Mouse (Mus musculus) right cerebral cortex, postnatal 14 days (tissue): ENCODE data around the gene C1qb.

Experiments
- DNase-seq: peaks from one replicate; pipeline ENCODE4 v3.0.0; 2022

The C1qb gene

GRCm38 (mm10) chr4:136893691-136894543 lies 7.9 kb upstream of the C1qb start:
- peak; percentile 75 for DNase-seq

DNA sequence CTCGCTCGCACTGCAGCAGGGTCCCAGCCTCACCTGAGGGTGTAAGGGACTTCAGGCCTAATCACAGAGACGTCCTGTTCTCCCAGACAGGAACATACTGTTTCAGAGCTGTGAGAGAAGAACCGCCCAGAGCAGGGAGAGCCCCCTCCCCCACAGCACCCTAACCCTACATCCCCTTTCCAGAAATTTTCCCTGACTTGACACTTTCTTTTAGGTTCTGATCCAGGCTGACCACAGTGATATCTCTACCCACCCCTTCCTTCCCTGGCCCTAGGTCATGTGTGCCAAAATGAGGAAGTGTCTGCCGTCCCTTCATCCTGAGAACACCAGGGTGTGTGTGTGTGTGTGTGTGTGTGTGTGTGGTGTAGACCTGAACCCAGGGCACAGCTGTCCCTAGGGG lies 6.8 kb upstream of the C1qb start, which contains the start of gene C1qc:
TSS of gene C1qc (minus strand) at position 255 of the 400 bp plus-strand sequence.
- DNase-seq: no peak

GRCm38 (mm10) chr4:136892371-136892770 lies 6.4 kb upstream of the C1qb start:
- no peak for DNase-seq

- no peak for DNase-seq
Observed at GRCm38 (mm10) chr4:136891115-136891514, 5.1 kb upstream of the C1qb start.

DNA sequence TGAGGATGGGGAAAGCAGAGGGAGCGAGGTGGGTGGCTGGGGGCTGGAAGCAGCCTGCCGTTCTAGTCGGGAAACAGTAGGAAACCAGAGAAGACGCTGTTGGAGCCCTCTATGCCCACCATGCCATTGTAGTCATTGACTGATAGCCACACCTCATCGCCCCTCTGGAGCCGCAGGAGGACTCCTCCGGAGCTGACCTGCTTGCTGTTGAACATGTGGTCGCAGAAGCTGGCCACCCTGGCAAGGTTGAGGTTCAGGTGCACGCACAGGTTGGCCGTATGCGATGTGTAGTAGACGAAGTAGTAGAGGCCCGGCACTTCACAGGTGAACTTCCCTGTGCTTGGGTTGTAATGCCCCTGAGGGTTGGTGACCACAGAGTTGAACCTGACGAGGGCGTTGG lies 4.0 kb upstream of the C1qb start:
- DNase-seq: no peak

GRCm38 (mm10) chr4:136887714-136888113 lies 1.7 kb upstream of the C1qb start:
- no peak for DNase-seq

GRCm38 (mm10) chr4:136878601-136879000 lies 7.4 kb downstream of the C1qb start:
- DNase-seq: peak; percentile 49

DNA sequence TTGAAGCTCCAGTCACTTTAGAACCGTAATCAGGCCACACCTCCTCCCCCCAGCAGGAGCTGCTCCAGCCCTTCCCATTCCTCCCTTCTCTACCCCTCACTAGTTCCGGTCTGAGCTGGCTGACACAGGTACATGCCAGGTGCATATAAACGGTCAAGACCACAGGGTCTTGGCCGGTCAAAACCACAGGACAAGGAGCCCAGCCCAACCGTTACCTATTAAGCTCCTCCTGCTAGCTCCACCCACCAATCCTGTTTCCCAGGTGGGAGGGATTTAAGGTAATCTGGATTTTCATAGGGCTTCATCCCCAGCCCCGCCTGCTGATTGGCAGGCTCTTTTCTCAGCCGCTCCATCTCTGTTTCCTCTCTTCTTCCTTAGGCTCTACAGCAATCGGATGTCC lies 7.8 kb downstream of the C1qb start:
- no peak for DNase-seq

DNA sequence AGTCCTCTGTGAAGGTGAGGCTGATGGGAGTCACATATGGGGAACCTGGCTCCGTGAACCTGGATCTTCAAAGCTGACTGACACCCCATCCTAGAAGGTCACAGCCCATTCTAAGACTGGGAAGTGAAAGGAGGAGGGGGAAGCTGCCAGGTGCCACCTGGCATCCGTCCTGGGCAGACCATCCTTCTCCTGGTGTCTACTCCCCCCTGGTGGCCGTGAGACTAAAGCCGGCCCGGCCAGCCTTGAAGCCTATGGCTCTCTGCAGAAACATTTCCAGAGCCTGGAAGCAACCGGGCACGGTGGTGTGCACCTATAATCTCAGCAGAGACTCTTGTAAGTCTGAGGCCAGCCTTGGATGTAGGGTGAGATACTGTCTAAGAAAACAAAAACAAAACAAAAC lies 9.0 kb downstream of the C1qb start:
- DNase-seq: peak; percentile 79

- no peak for DNase-seq
Observed at GRCm38 (mm10) chr4:136875012-136875411, 11.0 kb downstream of the C1qb start.

DNA sequence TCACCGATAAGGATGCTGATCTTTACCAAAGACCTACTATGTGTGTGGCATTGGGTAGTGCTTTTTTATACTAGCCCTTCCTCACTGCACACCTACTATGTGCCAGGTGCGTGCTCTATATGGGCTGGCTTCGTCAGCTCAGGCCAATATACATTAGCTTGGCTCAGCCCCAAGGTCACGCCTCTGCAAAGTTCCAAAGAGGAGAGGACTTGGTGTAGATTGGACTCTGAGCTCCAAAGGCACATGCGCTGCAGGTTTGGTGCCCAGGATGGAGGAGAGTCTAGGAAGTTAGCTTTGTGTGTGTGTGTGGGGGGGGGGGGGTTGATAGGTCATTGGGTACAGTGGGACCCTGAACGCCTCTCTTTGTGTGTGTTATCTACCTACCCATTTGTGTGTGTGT lies 17.6 kb downstream of the C1qb start:
- no peak for DNase-seq

DNA sequence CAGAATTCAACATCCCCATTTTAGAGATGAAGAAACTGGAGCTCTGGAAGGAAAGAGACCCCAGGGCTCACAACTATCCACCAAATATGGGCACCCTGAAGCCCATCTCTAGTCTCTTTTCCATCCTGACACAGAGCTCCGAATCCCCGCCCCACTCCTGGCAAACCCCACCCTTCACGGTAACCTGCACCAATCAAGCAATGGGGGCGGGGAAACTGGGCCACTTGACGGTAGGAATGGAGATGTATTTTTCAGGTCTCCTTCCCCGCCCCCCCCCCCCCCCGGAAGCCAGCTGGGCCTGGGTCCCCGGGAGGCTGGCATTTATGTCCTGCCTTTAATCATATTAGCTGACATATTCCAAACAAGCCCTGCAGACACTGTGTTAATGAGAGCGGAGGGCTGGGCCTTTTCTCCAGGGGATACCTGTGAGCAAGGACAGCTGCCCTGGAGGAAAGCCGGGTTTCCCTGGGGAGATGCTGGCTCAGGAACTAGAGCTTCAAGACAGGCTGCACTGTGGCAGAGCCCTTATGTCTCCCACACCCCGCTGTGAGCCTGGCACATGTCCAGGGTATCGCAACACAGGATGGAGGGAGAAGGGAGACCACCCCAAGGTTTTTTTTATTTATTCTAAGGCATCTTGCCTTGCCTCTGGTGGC lies 18.2 kb downstream of the C1qb start:
- DNase-seq: no peak

DNA sequence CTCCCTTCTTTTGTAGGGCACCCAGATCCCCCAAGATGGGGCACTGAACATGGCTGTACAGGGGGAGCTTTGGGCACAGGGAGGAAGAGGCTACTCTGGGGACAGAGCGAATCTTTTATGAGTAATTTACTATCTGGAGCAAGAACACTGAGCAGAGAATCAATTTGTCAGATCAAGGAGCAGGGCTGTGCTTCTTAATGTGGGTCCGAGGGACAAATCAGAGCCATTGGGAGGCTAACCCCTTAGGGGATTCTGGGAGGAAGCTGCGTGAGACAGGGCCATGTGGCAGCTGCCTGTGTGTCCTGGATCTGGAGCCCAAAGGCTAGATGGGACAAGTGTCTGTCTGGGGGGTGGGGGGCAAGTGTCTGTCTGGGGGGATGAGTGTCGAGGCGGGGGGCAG lies 20.5 kb downstream of the C1qb start:
- DNase-seq: no peak

GRCm38 (mm10) chr4:136864751-136865470 lies 21.1 kb downstream of the C1qb start:
- no peak for DNase-seq

DNA sequence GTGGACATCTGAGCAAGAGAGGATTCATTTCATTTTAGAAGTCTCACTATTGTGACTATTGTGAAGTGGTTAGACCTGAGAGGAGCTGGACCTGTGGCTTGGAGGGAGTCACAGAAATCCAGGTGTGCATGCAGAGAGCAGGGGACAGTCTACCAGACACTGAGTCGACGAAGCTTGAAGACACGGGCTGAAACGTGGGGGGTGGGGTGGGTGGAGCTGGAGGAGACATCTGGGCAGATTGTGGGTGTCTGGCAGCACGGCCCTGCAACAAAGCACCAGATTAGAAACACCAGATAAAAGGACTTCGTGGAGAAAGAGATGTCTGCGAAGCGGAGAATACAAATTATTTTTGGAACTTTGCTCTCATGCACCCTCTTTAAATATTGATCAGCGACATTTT lies 22.5 kb downstream of the C1qb start:
- no peak for DNase-seq

- DNase-seq: no peak
Observed at GRCm38 (mm10) chr4:136862411-136862810, 23.6 kb downstream of the C1qb start.

DNA sequence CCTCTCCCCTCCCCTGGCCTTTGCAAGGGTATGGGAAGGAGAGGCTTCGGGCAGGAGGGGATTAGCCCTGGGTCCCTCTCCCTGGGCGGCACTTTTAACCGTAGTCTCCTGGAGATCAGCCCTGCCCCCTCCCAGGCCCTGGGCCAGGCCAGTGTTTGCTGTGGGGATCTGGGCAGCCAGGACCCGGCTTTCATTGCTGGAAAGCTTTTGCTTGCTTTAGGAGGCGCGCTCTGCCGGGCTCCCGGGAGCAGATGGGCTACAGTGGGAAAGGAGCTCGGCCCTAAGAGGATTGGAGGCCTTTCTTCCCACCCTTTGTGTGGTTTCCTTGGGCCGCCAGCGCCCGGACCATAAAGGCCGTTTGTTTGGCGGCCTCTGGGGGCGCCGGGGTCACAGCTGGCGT lies 24.2 kb downstream of the C1qb start:
- DNase-seq: no peak

DNA sequence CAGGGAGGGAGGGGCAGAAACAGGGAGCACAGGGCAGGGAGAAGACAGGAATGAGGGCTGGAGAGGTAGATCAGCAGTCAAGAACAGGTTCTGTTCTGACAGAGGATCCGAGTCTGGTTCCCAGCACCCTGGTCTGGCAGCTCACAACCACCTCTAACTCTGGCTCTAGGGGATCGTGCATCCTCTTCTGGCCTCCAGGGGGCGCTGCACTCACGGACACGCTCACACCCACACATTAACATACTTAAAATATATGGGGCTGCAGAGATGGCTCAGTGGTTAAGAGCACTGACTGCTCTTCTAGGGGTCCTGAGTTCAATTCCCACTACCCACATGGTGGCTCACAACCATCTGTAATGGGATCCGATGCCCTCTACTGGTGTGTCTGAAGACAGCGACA lies 26.0 kb downstream of the C1qb start:
- DNase-seq: no peak

- DNase-seq: peak; percentile 62
Observed at GRCm38 (mm10) chr4:136855081-136855480, 30.9 kb downstream of the C1qb start.

DNA sequence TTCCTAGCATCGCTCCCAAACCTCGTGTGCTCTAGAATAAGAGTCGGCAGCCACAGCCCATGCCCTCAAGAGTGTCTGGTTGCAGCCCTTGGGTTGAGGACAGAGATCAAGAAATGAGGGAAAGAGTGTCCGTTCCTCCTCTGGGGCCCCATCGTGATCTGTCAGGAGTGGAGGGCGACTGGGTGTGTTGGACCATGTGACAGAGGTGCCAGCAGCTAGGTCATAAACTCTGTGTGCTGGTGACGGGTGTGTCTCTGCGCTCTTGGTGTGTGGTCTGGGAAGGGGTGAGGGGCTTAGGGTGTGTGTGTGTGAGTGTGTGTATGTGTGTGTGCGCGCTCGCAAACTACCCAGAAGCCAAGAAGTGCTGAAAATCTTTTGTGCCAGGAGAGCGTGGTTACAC lies 33.0 kb downstream of the C1qb start:
- no peak for DNase-seq

- DNase-seq: no peak
Observed at GRCm38 (mm10) chr4:136852119-136852518, 33.9 kb downstream of the C1qb start.

DNA sequence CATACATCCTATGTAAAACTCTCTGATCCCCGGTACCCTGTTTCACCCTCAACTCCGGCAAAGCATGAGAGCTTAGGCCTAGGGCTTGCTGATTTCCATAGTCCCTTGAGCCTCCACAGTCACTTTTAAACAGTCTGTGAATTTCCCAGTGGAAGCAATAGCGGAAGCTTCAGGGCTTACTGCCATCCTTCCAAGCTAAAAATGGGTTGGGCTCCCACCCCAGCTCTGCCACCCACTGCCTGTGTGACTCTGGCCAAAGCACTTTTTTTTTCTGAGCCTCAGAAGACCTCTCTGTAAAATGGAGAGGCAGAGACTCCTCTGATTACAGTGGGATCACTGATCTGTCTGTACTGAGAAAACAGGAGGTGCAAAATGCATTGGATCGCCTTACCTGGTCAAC lies 37.4 kb downstream of the C1qb start:
- DNase-seq: no peak

DNA sequence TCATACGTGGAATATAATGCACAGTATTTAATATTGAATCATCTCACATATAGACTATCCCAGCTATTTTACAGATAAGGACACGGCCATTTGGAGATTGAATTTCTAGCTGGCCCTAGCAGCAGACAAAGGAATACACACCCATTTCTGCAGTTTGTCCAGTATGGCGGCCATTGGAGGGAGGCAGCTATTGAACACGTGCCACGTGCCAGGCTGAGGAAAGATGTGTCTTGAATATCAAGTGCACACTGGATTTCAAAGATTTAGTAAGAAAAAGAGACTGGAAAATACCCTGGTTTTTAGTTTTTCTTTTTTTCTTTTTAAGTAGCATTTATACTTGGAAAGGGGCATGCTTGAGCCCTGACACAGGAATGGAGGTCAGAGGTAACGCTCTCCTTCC lies 38.8 kb downstream of the C1qb start:
- no peak for DNase-seq

DNA sequence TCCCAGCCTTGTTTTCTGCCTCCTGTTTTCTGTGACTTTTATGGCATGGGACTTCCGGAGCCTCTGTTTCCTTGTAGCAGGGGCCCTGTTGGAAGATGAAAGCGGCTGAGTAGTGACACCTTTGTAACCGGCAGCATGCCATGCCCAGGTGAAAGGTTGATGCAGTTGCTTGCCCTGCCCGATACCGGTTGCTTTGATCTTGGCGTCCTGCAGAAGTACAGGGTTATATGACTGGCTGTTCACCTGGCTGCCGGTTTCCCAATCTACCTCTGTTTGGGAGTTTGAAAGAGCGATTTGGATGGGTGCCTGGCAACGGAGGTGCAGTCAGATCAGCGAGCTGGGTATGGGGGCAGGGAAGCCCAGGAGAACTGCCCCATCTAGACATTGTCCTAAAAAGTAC lies 43.2 kb downstream of the C1qb start:
- DNase-seq: no peak
